Mouse (Mus musculus): ENCODE measurements at regions not wholly inside any gene's neighbourhood (a gene's known extent, or its start where the extent isn't known, plus 50 kb on each side); places are given as distances from the start of the nearest gene placed in this dataset.

- DNase-seq (ENCODE audit: inconsistent ontology term): no peak
These were observed 567.3 kb downstream of the Cntn3 start for GRCm38 (mm10) chr6:102005627-102006026.

- no peak for DNase-seq (ENCODE audit: inconsistent ontology term)
These were observed 574.7 kb downstream of the Cntn3 start for GRCm38 (mm10) chr6:101998181-101998580.

- DNase-seq (ENCODE audit: inconsistent ontology term): no peak
These were observed 575.3 kb downstream of the Cntn3 start for GRCm38 (mm10) chr6:101997629-101998028.

GRCm38 (mm10) chr6:101992815-101993214 lies 580.1 kb downstream of the Cntn3 start:
- DNase-seq (ENCODE audit: inconsistent ontology term): no peak

GRCm38 (mm10) chr6:101981656-101982055 lies 591.2 kb downstream of the Cntn3 start:
- no peak for DNase-seq (ENCODE audit: inconsistent ontology term)

- no peak for DNase-seq (ENCODE audit: inconsistent ontology term)
These were observed 593.7 kb downstream of the Cntn3 start for GRCm38 (mm10) chr6:101979213-101979612.

- peak; percentile 94 for DNase-seq (ENCODE audit: inconsistent ontology term)
These were observed 587.2 kb upstream of the Pdzrn3 start for GRCm38 (mm10) chr6:101964941-101965340.

- peak; percentile 39 for DNase-seq (ENCODE audit: inconsistent ontology term)
These were observed 583.8 kb upstream of the Pdzrn3 start for GRCm38 (mm10) chr6:101961476-101961875.

- peak; percentile 86 for DNase-seq (ENCODE audit: inconsistent ontology term)
These were observed 572.0 kb upstream of the Pdzrn3 start for GRCm38 (mm10) chr6:101949681-101950080.

- peak; percentile 22 for DNase-seq (ENCODE audit: inconsistent ontology term)
These were observed 571.3 kb upstream of the Pdzrn3 start for GRCm38 (mm10) chr6:101948950-101949349.

- DNase-seq (ENCODE audit: inconsistent ontology term): no peak
These were observed 562.7 kb upstream of the Pdzrn3 start for GRCm38 (mm10) chr6:101940266-101940866.

GRCm38 (mm10) chr6:101938393-101938985 lies 560.8 kb upstream of the Pdzrn3 start:
- peak; percentile 75 for DNase-seq (ENCODE audit: inconsistent ontology term)

GRCm38 (mm10) chr6:101937467-101938392 lies 560.0 kb upstream of the Pdzrn3 start:
- DNase-seq (ENCODE audit: inconsistent ontology term): peak; percentile 40

GRCm38 (mm10) chr6:101931768-101932167 lies 554.1 kb upstream of the Pdzrn3 start:
- no peak for DNase-seq (ENCODE audit: inconsistent ontology term)

- DNase-seq (ENCODE audit: inconsistent ontology term): no peak
These were observed 544.0 kb upstream of the Pdzrn3 start for GRCm38 (mm10) chr6:101921686-101922085.

GRCm38 (mm10) chr6:101921186-101921585 lies 543.5 kb upstream of the Pdzrn3 start:
- DNase-seq (ENCODE audit: inconsistent ontology term): peak; percentile 65

GRCm38 (mm10) chr6:101918914-101919313 lies 541.2 kb upstream of the Pdzrn3 start:
- DNase-seq (ENCODE audit: inconsistent ontology term): no peak

GRCm38 (mm10) chr6:101905029-101905342 lies 527.3 kb upstream of the Pdzrn3 start:
- no peak for DNase-seq (ENCODE audit: inconsistent ontology term)

GRCm38 (mm10) chr6:101904234-101905028 lies 526.7 kb upstream of the Pdzrn3 start:
- no peak for DNase-seq (ENCODE audit: inconsistent ontology term)

GRCm38 (mm10) chr6:101902276-101902675 lies 524.6 kb upstream of the Pdzrn3 start:
- DNase-seq (ENCODE audit: inconsistent ontology term): peak; percentile 19

- DNase-seq (ENCODE audit: inconsistent ontology term): no peak
These were observed 520.8 kb upstream of the Pdzrn3 start for GRCm38 (mm10) chr6:101898544-101898943.

- no peak for DNase-seq (ENCODE audit: inconsistent ontology term)
These were observed 513.0 kb upstream of the Pdzrn3 start for GRCm38 (mm10) chr6:101890655-101891054.

Measured in Muller cell, postnatal 12 days (primary cell).